Mouse (Mus musculus): ENCODE measurements around the gene Hoxd4.

Gene Hoxd4

DNA sequence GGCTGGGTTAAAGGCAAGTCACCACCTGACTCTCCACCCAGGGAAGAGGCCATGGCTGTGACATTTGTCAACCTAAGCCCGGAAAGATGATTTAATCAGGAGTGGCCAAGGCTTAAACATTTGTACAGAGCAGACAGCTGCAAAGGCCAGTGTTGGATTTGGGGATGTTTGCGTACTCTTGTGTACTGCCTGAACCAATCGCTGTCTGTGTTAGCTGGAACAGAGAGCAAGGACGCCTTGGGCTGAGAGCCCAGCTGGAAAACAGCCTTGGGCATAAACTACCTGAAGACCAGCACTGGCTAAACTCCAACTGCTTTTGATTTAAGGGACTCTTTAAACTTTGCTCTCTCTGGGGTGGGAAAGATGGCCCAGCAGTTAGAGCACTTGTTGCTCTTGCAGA, 3.1 kb upstream of the Hoxd4 start:
- no peak for DNase-seq

- no peak for DNase-seq
Measured at GRCm38 (mm10) chr2:74709465-74710419, 2.0 kb upstream of the Hoxd4 start.

DNA sequence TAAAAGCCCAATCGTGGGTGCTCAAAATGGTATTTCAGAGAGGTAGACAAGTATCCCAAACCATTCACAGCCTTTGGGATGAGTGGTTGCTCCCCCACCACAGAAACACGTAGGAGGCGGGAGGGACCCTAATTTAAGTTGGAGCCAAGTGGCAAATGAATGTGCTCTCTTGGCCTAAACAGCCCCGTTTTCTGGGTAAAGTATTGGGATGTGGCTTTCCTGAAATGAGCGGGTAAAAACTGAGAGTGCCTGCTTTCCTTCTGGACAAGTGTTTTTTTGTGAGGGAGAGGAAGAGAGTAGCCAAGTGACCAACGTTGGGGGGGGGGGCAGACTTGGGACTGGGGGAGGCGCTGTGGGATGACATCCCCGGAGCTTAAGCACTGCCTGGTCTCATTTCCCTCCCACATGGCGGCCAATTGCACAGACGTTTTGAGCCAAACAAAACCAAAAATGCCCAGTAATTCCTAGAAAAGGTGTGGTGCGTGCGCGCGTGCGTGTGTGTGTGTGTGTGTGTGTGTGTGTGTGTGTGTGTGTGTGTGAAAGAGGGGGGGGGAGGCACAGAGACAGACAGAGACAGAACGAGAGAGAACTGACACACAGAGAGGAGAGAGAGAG, 693 bp upstream of the Hoxd4 start:
- DNase-seq: no peak

- no peak for DNase-seq
Measured at GRCm38 (mm10) chr2:74713239-74714150, 1.8 kb downstream of the Hoxd4 start.

DNA sequence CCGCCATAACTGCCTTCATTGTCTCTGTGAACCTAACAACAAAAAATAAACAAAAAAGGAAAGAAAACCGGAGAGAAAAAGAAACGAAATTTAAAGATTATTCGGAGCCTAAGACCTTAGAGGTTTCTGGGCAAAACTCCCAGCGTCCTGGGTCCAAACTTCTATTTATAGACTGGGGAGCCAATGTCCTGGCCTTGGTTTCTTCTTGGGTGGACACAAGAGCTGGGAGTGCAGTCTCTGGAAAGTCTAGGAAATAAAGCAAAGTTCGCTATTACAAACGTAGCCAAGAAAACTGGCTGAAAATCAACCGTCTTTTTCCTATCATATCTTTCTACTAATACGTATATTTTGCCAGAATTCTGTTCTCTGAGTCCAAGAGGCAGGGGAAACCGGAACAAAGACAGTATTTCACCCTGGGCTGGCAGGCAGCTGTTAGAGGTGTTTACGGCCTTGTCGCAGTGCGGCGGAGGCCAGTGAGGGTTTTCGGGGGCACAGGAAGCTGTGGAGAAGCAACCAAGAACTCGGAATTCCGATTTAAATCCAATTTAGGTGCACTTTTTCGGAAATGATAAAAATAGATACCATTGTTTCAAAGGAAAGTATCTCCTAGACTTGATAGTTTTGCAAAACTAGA, 2.5 kb downstream of the Hoxd4 start:
- no peak for DNase-seq

DNA sequence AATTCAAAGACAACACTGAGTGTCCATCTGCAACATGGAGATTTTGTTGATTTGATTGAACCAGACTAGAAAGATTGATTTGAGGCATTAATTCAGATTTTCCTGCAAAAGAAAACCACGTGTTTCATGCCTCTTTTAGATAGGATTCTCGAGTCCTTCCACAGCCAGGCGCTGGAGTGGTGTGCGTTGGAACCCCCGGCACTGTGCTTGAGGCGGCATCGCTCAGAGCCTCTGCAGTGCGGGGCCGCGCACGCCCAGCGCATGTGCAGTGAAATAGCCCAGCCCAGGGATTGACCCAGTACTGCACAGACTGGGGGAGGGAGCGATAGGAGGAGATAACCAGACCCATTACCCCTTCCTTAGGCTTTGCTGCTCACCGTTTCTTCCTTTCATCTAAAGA, 3.2 kb downstream of the Hoxd4 start:
- DNase-seq: no peak

DNA sequence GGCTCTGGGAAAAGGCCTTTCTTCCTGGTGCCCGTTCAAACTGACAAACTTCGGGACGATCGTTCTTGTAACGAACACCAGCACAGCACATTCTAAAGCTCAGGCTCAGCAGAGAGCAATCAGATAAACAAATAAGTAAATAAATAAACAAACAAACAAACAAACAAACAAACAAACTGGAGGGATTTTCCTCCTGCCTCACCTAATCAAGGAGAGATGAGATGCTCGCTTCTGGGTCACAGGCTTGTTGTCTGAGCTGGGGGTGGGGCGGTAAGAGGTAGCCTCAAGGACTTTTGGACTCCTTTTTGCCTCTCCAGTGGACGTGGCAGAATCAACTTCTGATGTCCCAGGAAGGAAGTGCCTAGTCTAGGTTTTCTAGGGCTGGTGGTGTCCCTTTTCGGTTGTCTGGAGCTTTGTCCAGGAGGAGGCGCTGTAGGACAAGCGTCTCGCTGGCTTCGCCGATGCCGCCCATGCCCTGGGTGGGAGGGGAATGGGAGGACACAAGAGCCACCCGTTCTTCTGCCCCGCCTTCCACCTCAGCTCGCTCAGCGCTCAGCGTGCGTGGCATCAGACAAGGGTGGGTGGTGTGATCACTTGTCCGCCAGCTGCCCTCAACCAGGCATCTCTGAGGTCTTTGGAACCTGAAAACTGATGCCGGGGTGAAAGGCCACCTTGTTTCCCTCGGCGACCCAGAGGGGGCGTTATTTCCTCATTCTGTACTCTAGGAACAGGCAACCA, 3.9 kb downstream of the Hoxd4 start:
- DNase-seq: peak; percentile 62 to 81

GRCm38 (mm10) chr2:74720384-74720783, 8.7 kb downstream of the Hoxd4 start:
- no peak for DNase-seq

- DNase-seq: no peak
Measured at GRCm38 (mm10) chr2:74720955-74721491, 9.3 kb downstream of the Hoxd4 start.

DNA sequence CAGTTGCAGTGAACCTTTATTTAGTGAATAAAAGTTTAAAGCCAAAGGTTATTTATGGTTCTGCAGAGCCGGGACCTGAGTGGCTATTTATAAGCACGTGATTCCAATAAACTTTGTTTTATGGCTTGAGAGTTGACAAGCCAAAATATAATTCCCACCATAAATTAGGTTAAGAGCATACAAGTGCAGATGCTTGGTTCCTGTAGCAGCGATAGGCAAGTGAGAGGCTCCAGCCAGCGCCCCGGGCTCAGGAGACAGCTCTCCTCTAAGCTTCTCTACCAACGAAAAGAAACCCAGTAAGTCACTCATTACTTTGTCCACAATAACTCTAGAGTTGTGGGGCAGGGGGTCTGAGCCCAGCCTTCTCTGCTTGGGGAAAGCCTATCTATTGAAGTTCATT, 10.2 kb downstream of the Hoxd4 start:
- DNase-seq: no peak

DNA sequence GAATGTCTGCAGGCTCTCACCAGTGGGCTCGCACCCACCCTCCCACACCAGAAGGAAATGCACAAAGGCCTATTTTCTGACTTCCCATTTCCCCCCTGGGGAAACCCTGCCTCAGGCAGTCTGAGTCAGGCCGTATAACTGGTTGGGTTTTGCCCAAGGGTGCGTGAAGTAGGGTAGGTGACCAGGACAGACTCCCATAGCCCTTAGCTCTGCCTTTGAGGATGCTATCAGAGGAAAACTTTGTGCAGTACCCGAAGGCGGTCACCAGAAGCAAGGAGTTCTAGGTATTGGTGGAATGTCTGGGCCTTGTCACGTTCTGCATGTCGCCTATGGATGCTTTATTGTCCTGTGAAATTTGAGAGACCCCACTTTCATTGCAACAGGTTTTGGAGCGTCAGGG, 11.2 kb downstream of the Hoxd4 start:
- DNase-seq: no peak

- no peak for DNase-seq
Measured at GRCm38 (mm10) chr2:74724244-74725015, 12.7 kb downstream of the Hoxd4 start.

DNA sequence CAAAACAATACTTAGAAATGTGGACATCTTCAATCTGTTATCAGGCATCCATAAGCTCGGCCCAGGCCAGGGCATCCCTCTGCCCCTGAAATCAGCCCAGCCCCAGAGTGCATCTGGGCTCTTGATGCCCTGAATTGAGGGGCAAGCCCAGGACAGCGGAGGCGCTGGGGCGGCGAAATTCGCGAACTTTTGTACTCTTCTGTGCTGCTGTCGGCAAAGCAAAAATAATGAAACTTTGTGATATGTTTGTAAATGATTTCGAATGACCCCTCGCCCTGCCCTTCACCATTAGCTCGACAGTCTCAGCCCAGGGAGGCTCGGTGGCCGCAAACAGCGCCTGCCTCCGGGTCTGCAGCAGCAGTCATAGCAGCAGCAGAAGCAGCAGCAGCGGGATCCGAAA, 13.4 kb downstream of the Hoxd4 start:
- DNase-seq: no peak

DNA sequence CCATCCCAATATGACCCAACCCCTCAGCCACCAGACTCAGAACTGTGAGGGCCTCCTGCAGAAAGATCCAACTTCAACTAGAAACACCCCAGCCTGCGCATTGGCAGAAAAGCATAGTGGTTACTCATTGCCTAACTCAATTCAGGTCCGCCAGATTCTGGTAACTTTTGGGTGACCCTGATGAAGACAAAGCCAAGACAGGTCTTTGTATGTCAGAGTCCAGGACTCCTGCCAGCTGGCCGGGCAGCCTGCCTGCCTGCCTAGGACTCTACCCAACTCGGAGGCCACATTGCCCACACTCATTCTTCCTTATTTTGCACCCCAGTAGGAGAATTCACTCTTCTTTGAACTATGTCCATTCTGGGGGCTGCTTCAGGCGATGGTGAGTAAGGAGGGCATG, 14.8 kb downstream of the Hoxd4 start, which contains the start of gene Gm28230:
Gm28230 (plus strand) TSS at position 178 of the 400 bp plus-strand sequence.
- no peak for DNase-seq

- DNase-seq: no peak
Measured at GRCm38 (mm10) chr2:74726973-74727639, 15.4 kb downstream of the Hoxd4 start.

GRCm38 (mm10) chr2:74727640-74728302, 16.0 kb downstream of the Hoxd4 start:
- no peak for DNase-seq

DNA sequence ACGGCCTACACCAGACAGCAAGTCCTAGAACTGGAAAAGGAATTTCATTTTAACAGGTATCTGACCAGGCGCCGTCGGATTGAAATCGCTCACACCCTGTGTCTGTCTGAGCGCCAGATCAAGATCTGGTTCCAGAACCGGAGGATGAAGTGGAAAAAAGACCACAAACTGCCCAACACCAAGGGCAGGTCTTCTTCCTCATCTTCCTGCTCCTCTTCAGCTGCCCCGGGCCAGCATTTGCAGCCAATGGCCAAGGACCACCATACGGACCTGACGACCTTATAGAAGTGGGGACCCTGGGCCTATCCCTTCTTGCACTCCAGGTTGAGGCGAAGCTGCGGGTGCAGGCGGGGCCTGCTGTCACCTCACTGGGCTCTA, 16.6 kb downstream of the Hoxd4 start:
- DNase-seq: no peak

DNA sequence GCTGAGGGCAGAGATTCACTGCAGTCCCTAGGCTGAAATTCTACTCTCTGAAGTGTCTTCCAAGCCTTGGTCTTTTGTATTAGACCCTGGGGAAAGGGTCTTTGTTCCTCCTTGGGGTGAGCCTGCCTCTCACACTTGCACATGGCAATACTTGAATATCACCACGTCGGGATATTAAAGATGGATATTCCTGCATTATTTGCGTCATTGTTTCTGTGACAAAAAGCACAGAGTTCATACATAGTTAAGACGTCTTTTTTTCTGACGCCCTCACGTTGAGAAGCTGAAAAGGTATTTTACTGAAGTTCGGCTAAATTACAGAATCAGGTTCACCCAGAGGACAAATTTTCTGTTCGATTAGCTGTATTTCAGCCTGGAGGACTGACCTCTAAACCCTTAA, 18.6 kb downstream of the Hoxd4 start:
- DNase-seq: no peak

GRCm38 (mm10) chr2:74731055-74731454, 19.3 kb downstream of the Hoxd4 start:
- DNase-seq: no peak

Measured in cerebellum, postnatal 25 days (tissue).